8 mouse cellular contexts compared by ENCODE assay signal in genomic region chr14:60635911-60636607, GRCm38 (mm10). TPM values are rescaled to one million over a fixed set of nuclear protein-coding genes. Genes with fewer than 3 reads are reported as not detected.
DNase-seq lines count a peak whose midpoint lies in the region; ATAC-seq and TF ChIP-seq lines count a peak whose summit lies in the region.

No protein-coding gene starts in this region.

- no peaks in the 10 kb centered on the region for H3K36me3 ChIP-seq in ES-Bruce4 (ENCODE audit: control insufficient read depth, insufficient read depth, low read length, poor library complexity, severe bottlenecking)
- no peaks in the 10 kb centered on the region for H3K36me3 ChIP-seq in hindbrain, embryonic 15.5 days
- peaks cover 3% of the 10 kb centered on the region; the same call in 1 of the 2 replicates for H3K36me3 ChIP-seq in liver, adult 2 months (ENCODE audit: control insufficient read depth, insufficient read depth, low read length)
- H3K36me3 ChIP-seq in stomach, embryonic 14.5 days (ENCODE audit: control insufficient read depth, insufficient read depth, low read length), result no peaks in the 10 kb centered on the region

- H3K4me3 ChIP-seq in ES-Bruce4 (ENCODE audit: low read depth, low read length), result peak overlapping the region; percentile 22; the same call in 1 of the 2 replicates
- peak overlapping the region; percentile 77 for H3K4me3 ChIP-seq in hindbrain, embryonic 15.5 days
- H3K4me3 ChIP-seq in liver, adult 2 months (ENCODE audit: insufficient read depth, low read depth, low read length), result peak overlapping the region; percentile 16
- H3K4me3 ChIP-seq in stomach, embryonic 14.5 days (ENCODE audit: low read depth, low read length), result peak overlapping the region; percentile 61; the same call in 1 of the 2 replicates

- no peak for TF ChIP-seq CTCF in ES-Bruce4 (IDR thresholded peaks at IDR 0.05; ENCODE audit: low read depth, low read length)
- TF ChIP-seq CTCF in liver, adult 2 months (IDR thresholded peaks at IDR 0.05; ENCODE audit: low read depth, low read length), result no peak

- peaks cover 22% of the 10 kb centered on the region; the same call in 1 of the 2 replicates for H3K79me2 ChIP-seq in liver, adult 2 months (ENCODE audit: control insufficient read depth, insufficient read depth, low read length)

- TF ChIP-seq POLR2A in ES-Bruce4 (IDR thresholded peaks at IDR 0.05; ENCODE audit: insufficient read depth, low read length), result no peak
- no peak for TF ChIP-seq POLR2A in liver, adult 2 months (IDR thresholded peaks at IDR 0.05; ENCODE audit: extremely low read depth, insufficient read depth, low read length)

- 5% methylated on average over 14 of the region's 14 CpGs for WGBS in hindbrain, embryonic 15.5 days
- 14% methylated on average over 14 of the region's 14 CpGs for WGBS in liver, adult 2 months
- 13% methylated on average over 14 of the region's 14 CpGs for WGBS in stomach, embryonic 14.5 days

- TF ChIP-seq EP300 in ES-Bruce4 (IDR thresholded peaks at IDR 0.05; ENCODE audit: insufficient read depth, low read depth, low read length), result peak; percentile 29; the same call in 1 of the 2 replicates

- peak; percentile 66 for DNase-seq in embryo, embryonic 10 days (ENCODE audit: low spot score)
- peak; percentile 70 for DNase-seq in liver, adult 2 months (ENCODE audit: extremely low read depth, low read depth, low spot score)
- no peak for DNase-seq in right cerebral cortex, adult 2 months (ENCODE audit: low spot score in 2 of 2)
- DNase-seq in adrenal gland, postnatal 14 days, result no peak
- no peak for DNase-seq in thymus, postnatal 25 days

- peak overlapping the region; percentile 50 for H3K9ac ChIP-seq in ES-Bruce4 (ENCODE audit: low read depth, poor library complexity, severe bottlenecking)
- 0 out of 2 replicates have a peak overlapping the region, but pooled peaks have one; percentile 52 for H3K9ac ChIP-seq in hindbrain, embryonic 15.5 days
- peak overlapping the region; percentile 64 for H3K9ac ChIP-seq in liver, adult 2 months (ENCODE audit: low read depth, low read length)
- no peak overlapping the region for H3K9ac ChIP-seq in stomach, embryonic 14.5 days (replicated peaks; ENCODE audit: low read depth, low read length)

- no peak for ATAC-seq in hindbrain, embryonic 15.5 days (ENCODE audit: low FRiP score, low read depth)
- no peak for ATAC-seq in stomach, embryonic 14.5 days (ENCODE audit: insufficient number of reproducible peaks, insufficient read depth, low FRiP score, low read depth)

- no peak overlapping the region for H3K27ac ChIP-seq in ES-Bruce4 (ENCODE audit: insufficient read depth, low read length)
- H3K27ac ChIP-seq in hindbrain, embryonic 15.5 days (replicated peaks), result no peak overlapping the region
- H3K27ac ChIP-seq in liver, adult 2 months (replicated peaks; ENCODE audit: insufficient read depth, low read depth, low read length), result peak overlapping the region; percentile 99
- no peak overlapping the region for H3K27ac ChIP-seq in stomach, embryonic 14.5 days (ENCODE audit: low read length)

- no peaks in the 10 kb centered on the region for H3K27me3 ChIP-seq in ES-Bruce4 (ENCODE audit: control insufficient read depth, insufficient read depth, low read length, poor library complexity, severe bottlenecking)
- no peaks in the 10 kb centered on the region for H3K27me3 ChIP-seq in hindbrain, embryonic 15.5 days
- H3K27me3 ChIP-seq in liver, adult 2 months (ENCODE audit: control insufficient read depth, insufficient read depth, low read length), result no peaks in the 10 kb centered on the region
- no peaks in the 10 kb centered on the region for H3K27me3 ChIP-seq in stomach, embryonic 14.5 days (ENCODE audit: control insufficient read depth, insufficient read depth, low read length)

- H3K4me2 ChIP-seq in hindbrain, embryonic 15.5 days, result peak overlapping the region; percentile 98
- peak overlapping the region; percentile 99 for H3K4me2 ChIP-seq in stomach, embryonic 14.5 days (replicated peaks; ENCODE audit: low read depth, low read length)

- H3K9me3 ChIP-seq in ES-Bruce4 (replicated peaks; ENCODE audit: control insufficient read depth, insufficient read depth, low read length, poor library complexity, severe bottlenecking), result no peaks in the 10 kb centered on the region
- H3K9me3 ChIP-seq in hindbrain, embryonic 15.5 days, result no peaks in the 10 kb centered on the region
- no peaks in the 10 kb centered on the region for H3K9me3 ChIP-seq in stomach, embryonic 14.5 days (ENCODE audit: control insufficient read depth, low read depth, low read length)

- peaks cover 1% of the 10 kb centered on the region for H3K4me1 ChIP-seq in ES-Bruce4 (ENCODE audit: control insufficient read depth, insufficient read depth, low read length)
- H3K4me1 ChIP-seq in hindbrain, embryonic 15.5 days (replicated peaks), result peaks cover 40% of the 10 kb centered on the region
- H3K4me1 ChIP-seq in liver, adult 2 months (ENCODE audit: control insufficient read depth, insufficient read depth, low read length), result peaks cover 28% of the 10 kb centered on the region
- peaks cover 3% of the 10 kb centered on the region; the same call in 1 of the 2 replicates for H3K4me1 ChIP-seq in stomach, embryonic 14.5 days (ENCODE audit: control insufficient read depth, insufficient read depth, low read length)

RNA-seq across cellular contexts. Expression of gene Spata13, which starts 2.3 kb away (rescaled TPM):
- 33.7 and 38.5 TPM in 2 replicates for polyA plus RNA-seq in ES-Bruce4 (2011; ENCODE audit: insufficient read depth, insufficient read length, low read depth, missing spikeins)
- polyA plus RNA-seq in hindbrain, embryonic 15.5 days (2015; fragmentation: Nextera tagmentation; extraction: Ambion mirVana), result 20.5 and 26.8 TPM in 2 replicates
- total RNA-seq in liver, adult 2 months (2014; rRNA removed), result 20.6 and 47.8 TPM in 2 replicates
- 9.7 and 11.9 TPM in 2 replicates for polyA plus RNA-seq in liver, adult 2 months (2012; rRNA removed)
- 16.8 and 17.9 TPM in 2 replicates for polyA plus RNA-seq in stomach, embryonic 14.5 days (2014; fragmentation: Nextera tagmentation; extraction: Ambion mirVana)
- total RNA-seq in adrenal gland, postnatal 14 days (2021), result 110 and 120 TPM in 2 replicates

Comparison
In these comparisons a context has a peak if more than half of its experiments do, and no peak if none do; other contexts are left out.
1. H3K4me3 ChIP-seq: peak in every context shown above with its lines; median percentile 77 in hindbrain, embryonic 15.5 days; 61 in stomach, embryonic 14.5 days; 22 in ES-Bruce4; 16 in liver, adult 2 months.
2. DNase-seq: peak in embryo, embryonic 10 days (single experiment) and liver, adult 2 months (single experiment); none in right cerebral cortex, adult 2 months (0 of 2), adrenal gland, postnatal 14 days (single experiment) and thymus, postnatal 25 days (single experiment).